Mouse (Mus musculus) gastrocnemius, postnatal 10 days (tissue): Measurements from ENCODE around the gene Gm10570. TPM values are rescaled to one million over a fixed set of nuclear protein-coding genes. Genes with fewer than 3 reads are reported as not detected.

Source experiments
- DNase-seq: peaks from one replicate; pipeline ENCODE4 v3.0.0; 2021; ENCODE audit warnings: mixed read lengths
- total RNA-seq, 2 experiments: library from RNA; stranded (reverse); gene quantifications; 2 replicates each; pipeline ENCODE4 v1.2.3; 2021

Gm10570 gene
- total RNA-seq, 2 experiments from 2014 or later, result not detected

- DNase-seq, result no peak
These were observed 38.4 kb downstream of the Gm10570 start for GRCm38 (mm10) chr4:130270089-130270488.

GRCm38 (mm10) chr4:130268736-130269135 lies 39.7 kb downstream of the Gm10570 start:
- DNase-seq, result no peak

- no peak for DNase-seq
These were observed 41.4 kb downstream of the Gm10570 start for GRCm38 (mm10) chr4:130267069-130267468.

- DNase-seq, result no peak
These were observed 41.9 kb downstream of the Gm10570 start for GRCm38 (mm10) chr4:130266601-130267000.

- peak; percentile 71 for DNase-seq
These were observed 43.6 kb downstream of the Gm10570 start for GRCm38 (mm10) chr4:130264698-130265349.

GRCm38 (mm10) chr4:130264131-130264530 lies 44.3 kb downstream of the Gm10570 start:
- no peak for DNase-seq

- no peak for DNase-seq
These were observed 48.1 kb downstream of the Gm10570 start for GRCm38 (mm10) chr4:130260406-130260805.

Other genes with a start within 250 kb of the Gm10570 start
- gene Pef1, start 206.1 kb downstream of the Gm10570 start, total RNA-seq, result 10 to 100 TPM; 29.3 to 31.7 TPM
- gene Hcrtr1, start 169.3 kb downstream of the Gm10570 start, total RNA-seq, result not detected
- gene Tinagl1, start 133.6 kb downstream of the Gm10570 start, total RNA-seq, result 10 to 100 TPM; 27.7 to 33.1 TPM
- gene Gm853, start 86.3 kb downstream of the Gm10570 start, total RNA-seq, result not detected
- gene Serinc2, start 29.5 kb downstream of the Gm10570 start, total RNA-seq, result 10 to 100 TPM; 47.8 to 51.5 TPM
- gene Fabp3, start 79 bp downstream of the Gm10570 start, total RNA-seq, result 100 to 1,000 TPM; 465 to 601 TPM
- gene Zcchc17, start 51.3 kb upstream of the Gm10570 start, total RNA-seq, result 10 to 100 TPM; 45.4 to 46.9 TPM
- 10 to 100 TPM; 27.2 to 29.5 TPM for gene Snrnp40, start 51.5 kb upstream of the Gm10570 start, total RNA-seq